Mouse (Mus musculus): ENCODE measurements at regions not wholly inside any gene's neighbourhood (a gene's known extent, or its start where the extent isn't known, plus 50 kb on each side); places are given as distances from the start of the nearest gene placed in this dataset.
A peak's percentile ranks its signal among the peaks of the same experiment; 100 is the strongest.

GRCm38 (mm10) chr10:38875667-38876245 is 54.2 kb upstream of the Rfpl4b start:
- peak; percentile 11 for DNase-seq (ENCODE audit: low read depth, low spot score)

- no peak for DNase-seq (ENCODE audit: low read depth, low spot score)
Observed at GRCm38 (mm10) chr10:38879271-38879670, 57.7 kb upstream of the Rfpl4b start.

DNA sequence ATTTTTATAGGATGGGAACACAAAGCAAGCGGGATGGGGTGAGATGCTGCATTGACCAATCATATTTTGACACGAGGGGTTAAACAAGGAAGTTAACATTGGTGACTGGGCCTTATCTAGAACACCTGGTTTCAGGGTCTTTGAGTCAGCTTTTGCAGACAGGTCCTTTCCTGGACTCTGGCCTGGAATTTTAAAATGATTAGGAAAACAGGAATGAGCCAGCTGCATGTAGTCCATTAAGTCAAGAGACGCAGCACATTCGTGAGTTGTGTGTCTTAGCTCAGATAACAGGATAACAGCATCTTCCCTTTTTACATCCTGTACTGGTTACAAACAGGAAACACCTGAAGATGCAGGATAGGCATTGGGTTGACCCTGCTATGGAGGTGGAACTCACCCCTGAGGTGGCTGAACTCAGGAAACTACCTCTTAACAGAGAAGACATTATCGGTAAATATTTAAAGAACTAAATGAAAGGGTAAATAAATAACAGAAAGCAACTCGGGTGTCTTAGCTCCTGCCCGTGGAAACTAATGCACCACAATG is 59.1 kb upstream of the Rfpl4b start:
- DNase-seq (ENCODE audit: low read depth, low spot score): no peak

DNA sequence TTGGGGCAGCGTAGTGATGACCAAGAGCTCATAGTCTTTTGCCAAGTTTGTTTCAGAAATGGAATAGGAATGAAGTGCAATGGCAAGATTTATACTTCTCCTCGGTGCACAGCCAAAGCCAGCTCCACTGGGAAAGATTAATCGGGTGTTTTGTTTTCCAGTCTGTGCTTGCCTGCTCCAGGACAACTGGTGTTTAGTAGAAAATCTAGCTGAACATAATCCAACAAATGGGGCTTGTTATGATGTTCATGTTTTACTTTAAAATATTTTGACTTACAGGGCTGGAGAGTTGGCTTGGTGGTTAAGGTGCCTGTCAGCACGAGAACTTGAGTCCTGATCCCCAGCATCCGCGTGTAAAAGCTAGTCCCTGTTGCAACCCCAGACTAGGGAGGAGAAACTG is 60.6 kb upstream of the Rfpl4b start:
- no peak for DNase-seq (ENCODE audit: low read depth, low spot score)

DNA sequence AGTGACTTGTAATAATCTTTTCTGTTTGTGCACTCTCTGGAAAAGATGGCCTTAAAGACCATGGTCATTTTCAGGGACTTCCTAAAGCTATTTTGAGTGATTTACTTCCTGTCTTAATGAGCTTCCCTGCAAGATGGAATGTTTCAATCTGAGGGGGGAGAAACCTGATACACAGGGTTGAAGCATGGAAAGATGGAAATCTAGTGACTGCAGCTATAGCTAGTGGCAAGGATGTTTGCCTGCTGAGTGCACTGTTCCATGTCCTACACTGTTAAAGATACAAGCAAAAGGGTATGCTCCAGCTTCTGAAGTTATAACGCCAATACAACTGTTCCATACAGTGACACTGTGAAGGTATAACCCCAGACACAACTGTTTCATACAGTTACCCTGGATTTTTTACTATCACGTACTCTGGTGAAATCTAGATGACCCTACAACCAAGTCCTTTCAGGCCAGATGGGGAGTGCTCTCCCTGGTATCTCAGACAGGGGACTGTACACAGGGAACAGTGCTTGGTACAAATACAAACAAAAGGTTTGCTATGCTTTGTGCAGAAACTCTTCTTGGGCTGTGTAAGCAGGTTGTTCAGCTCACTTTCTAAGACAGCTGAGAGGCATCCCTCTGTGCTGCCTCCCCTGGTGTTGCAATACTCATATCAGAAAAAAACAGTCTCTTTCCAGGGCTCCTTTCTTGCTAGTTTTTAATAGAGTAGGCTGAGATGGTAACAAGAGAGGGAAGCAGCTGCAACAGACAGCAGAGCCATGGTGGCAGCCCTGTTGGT is 62.4 kb upstream of the Rfpl4b start:
- no peak for DNase-seq (ENCODE audit: low read depth, low spot score)

- DNase-seq (ENCODE audit: low read depth, low spot score): no peak
Observed at GRCm38 (mm10) chr10:38884641-38885040, 63.1 kb upstream of the Rfpl4b start.

- DNase-seq (ENCODE audit: low read depth, low spot score): peak; percentile 11
Observed at GRCm38 (mm10) chr10:38886441-38886840, 64.9 kb upstream of the Rfpl4b start.

DNA sequence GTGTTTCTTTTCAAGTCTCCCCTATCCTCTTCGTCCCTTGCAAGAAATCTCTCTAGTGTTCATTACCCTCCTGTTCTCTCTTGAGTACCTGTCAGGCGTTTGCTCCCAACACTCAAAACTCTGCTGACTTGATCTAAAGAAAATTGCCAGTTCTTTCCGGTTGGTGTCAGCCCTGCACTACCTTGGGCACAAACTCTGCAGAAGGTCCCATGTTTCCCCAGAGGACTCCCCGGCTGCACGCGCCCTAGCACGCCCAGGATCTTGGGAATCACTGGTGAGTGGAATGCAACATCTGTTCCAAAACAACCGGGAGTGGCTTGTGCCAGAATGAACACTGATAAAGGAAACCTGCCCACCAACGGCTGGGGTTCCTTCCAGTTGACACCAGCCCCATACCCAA is 66.3 kb upstream of the Rfpl4b start:
- no peak for DNase-seq (ENCODE audit: low read depth, low spot score)

GRCm38 (mm10) chr10:38894706-38895105 is 70.6 kb upstream of the Lama4 start:
- DNase-seq (ENCODE audit: low read depth, low spot score): no peak

- no peak for DNase-seq (ENCODE audit: low read depth, low spot score)
Observed at GRCm38 (mm10) chr10:38895656-38896055, 69.7 kb upstream of the Lama4 start.

- no peak for DNase-seq (ENCODE audit: low read depth, low spot score)
Observed at GRCm38 (mm10) chr10:38897573-38897972, 67.7 kb upstream of the Lama4 start.

GRCm38 (mm10) chr10:38906121-38906520 is 59.2 kb upstream of the Lama4 start:
- DNase-seq (ENCODE audit: low read depth, low spot score): no peak

- no peak for DNase-seq (ENCODE audit: low read depth, low spot score)
Observed at GRCm38 (mm10) chr10:38907835-38908234, 57.5 kb upstream of the Lama4 start.

- DNase-seq (ENCODE audit: low read depth, low spot score): no peak
Observed at GRCm38 (mm10) chr10:38908277-38908676, 57.0 kb upstream of the Lama4 start.

- DNase-seq (ENCODE audit: low read depth, low spot score): no peak
Observed at GRCm38 (mm10) chr10:38909152-38909732, 56.1 kb upstream of the Lama4 start.

- DNase-seq (ENCODE audit: low read depth, low spot score): no peak
Observed at GRCm38 (mm10) chr10:38909843-38910242, 55.5 kb upstream of the Lama4 start.

DNA sequence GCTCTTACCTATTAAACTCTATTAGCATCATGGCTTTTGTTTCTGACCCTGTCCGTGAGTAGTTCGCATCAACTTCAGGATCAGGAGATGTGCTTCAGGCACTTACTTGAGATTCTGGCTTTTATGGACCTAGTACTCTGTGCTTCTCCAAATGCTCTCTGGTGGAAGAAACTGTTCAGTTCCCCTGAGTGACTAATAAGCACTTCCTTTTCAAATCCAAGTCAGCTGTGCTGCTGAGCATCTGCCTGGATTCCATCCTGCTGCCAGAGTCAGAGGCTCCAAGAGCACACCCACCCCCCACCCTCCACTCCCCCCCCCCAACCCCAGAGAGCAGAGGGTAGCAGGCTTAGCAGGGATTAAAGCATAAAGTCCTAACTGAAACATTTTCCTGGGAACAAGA is 52.3 kb upstream of the Lama4 start:
- DNase-seq (ENCODE audit: low read depth, low spot score): no peak
